In the genomic region with DNA sequence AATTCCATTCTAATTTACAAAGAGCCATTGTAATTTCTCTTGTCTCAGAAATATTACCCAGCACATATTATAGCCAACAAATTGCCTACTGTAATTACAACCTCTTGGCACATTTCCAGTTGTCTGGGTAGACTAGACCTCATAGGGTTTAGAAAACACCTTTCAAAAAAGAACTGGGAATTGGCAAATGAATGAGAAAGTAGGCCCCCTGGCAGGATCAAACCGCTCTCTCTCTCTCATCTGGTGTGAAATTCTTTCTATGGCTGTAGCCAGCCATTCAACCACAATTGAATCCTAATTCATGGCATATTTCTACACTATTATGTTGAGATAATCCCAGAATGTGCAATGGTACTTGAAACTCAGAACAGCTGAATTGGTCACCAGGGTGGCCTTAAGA, we compare ENCODE assay signal across 27 mouse cellular contexts.
DNase-seq lines count a peak whose midpoint lies in the region; ATAC-seq and TF ChIP-seq lines count a peak whose summit lies in the region.
"Had no signal": no experiment of that assay in that cellular context is flagged by ENCODE, and none has a peak within 500 bp of the region (broad histone marks: within the 10 kb centered on the region; RNA-seq: fewer than 3 reads in every experiment).

No protein-coding gene starts in this region.

- no peak for DNase-seq in forebrain, postnatal 0 days
- no peak for DNase-seq in midbrain, embryonic 10.5 days (ENCODE audit: low spot score)
- peak; percentile 88 for DNase-seq in Muller cell, postnatal 12 days (ENCODE audit: inconsistent ontology term)
- peak; percentile 10 for DNase-seq in brain, adult 2 months (ENCODE audit: low read depth, low spot score)
- no peak for DNase-seq in layer of hippocampus, postnatal 14 days (ENCODE audit: low spot score in 2 of 2)
- DNase-seq in heart, adult 18-20 months, result no peak
- DNase-seq: adrenal gland, adult 8-10 months; B cell, adult 2 months; cerebellum, adult 8-10 months; heart, postnatal 36 days; kidney, postnatal 25 days; layer of hippocampus, postnatal 36 days; liver, postnatal 0 days; right cerebral cortex, adult 18-20 months; right cerebral cortex, postnatal 4 days; thymus, postnatal 14 days had no signal

- H3K36me3 ChIP-seq in forebrain, embryonic 12.5 days (replicated peaks), result no peaks in the 10 kb centered on the region
- no peaks in the 10 kb centered on the region for H3K36me3 ChIP-seq in forebrain, postnatal 0 days (ENCODE audit: insufficient read depth)
- no peaks in the 10 kb centered on the region for H3K36me3 ChIP-seq in midbrain, embryonic 13.5 days
- no peaks in the 10 kb centered on the region for H3K36me3 ChIP-seq in midbrain, embryonic 10.5 days
- H3K36me3 ChIP-seq: G1E; heart, embryonic 15.5 days; limb, embryonic 12.5 days had no signal

- no peaks in the 10 kb centered on the region for H3K9me3 ChIP-seq in forebrain, embryonic 12.5 days
- H3K9me3 ChIP-seq in forebrain, postnatal 0 days (ENCODE audit: low read length), result no peaks in the 10 kb centered on the region
- H3K9me3 ChIP-seq in midbrain, embryonic 13.5 days, result no peaks in the 10 kb centered on the region
- no peaks in the 10 kb centered on the region for H3K9me3 ChIP-seq in midbrain, embryonic 10.5 days (replicated peaks)
- H3K9me3 ChIP-seq: heart, embryonic 15.5 days; limb, embryonic 12.5 days had no signal

- peak; percentile 56; the same call in 1 of the 2 replicates for ATAC-seq in forebrain, embryonic 12.5 days (ENCODE audit: low FRiP score)
- ATAC-seq in forebrain, postnatal 0 days, result no peak
- peak; percentile 71 for ATAC-seq in midbrain, embryonic 13.5 days
- ATAC-seq: activated CD4-positive, CD25-positive, alpha-beta regulatory T cell, adult 4 months; liver, postnatal 0 days; lung, postnatal 0 days had no signal

- no peak overlapping the region for H3K27ac ChIP-seq in forebrain, embryonic 12.5 days
- no peak overlapping the region for H3K27ac ChIP-seq in forebrain, postnatal 0 days (ENCODE audit: low read depth, low read length)
- H3K27ac ChIP-seq in midbrain, embryonic 13.5 days, result no peak overlapping the region
- no peak overlapping the region for H3K27ac ChIP-seq in midbrain, embryonic 10.5 days (replicated peaks)
- H3K27ac ChIP-seq: heart, embryonic 15.5 days; layer of hippocampus, adult 2 months; limb, embryonic 12.5 days; macrophage had no signal

- H3K4me2 ChIP-seq in forebrain, embryonic 12.5 days, result no peak overlapping the region
- H3K4me2 ChIP-seq in forebrain, postnatal 0 days (ENCODE audit: low read depth), result no peak overlapping the region
- no peak overlapping the region for H3K4me2 ChIP-seq in midbrain, embryonic 13.5 days (replicated peaks)
- H3K4me2 ChIP-seq: heart, embryonic 15.5 days; limb, embryonic 12.5 days; liver, embryonic 11.5 days had no signal

- H3K4me1 ChIP-seq in forebrain, embryonic 12.5 days, result 0 out of 2 replicates have a peak, but pooled peaks cover 4% of the 10 kb centered on the region
- H3K4me1 ChIP-seq in forebrain, postnatal 0 days (ENCODE audit: insufficient read depth), result no peaks in the 10 kb centered on the region
- H3K4me1 ChIP-seq in midbrain, embryonic 13.5 days (replicated peaks), result peaks cover 8% of the 10 kb centered on the region; the same call in 1 of the 2 replicates
- H3K4me1 ChIP-seq in midbrain, embryonic 10.5 days, result peaks cover 5% of the 10 kb centered on the region; the same call in 1 of the 2 replicates
- H3K4me1 ChIP-seq: heart, embryonic 15.5 days had no signal

- no peak for TF ChIP-seq CTCF in forebrain, postnatal 0 days (IDR thresholded peaks at IDR 0.05; ENCODE audit: low read depth)

- 21% methylated on average over 1 of the region's 1 CpGs for WGBS in forebrain, embryonic 12.5 days
- WGBS in forebrain, postnatal 0 days, result 8% methylated on average over 1 of the region's 1 CpGs
- 18% methylated on average over 1 of the region's 1 CpGs for WGBS in midbrain, embryonic 13.5 days
- 62% methylated on average over 1 of the region's 1 CpGs for WGBS in midbrain, embryonic 10.5 days

- peaks cover 34% of the 10 kb centered on the region for H3K27me3 ChIP-seq in forebrain, embryonic 12.5 days
- no peaks in the 10 kb centered on the region for H3K27me3 ChIP-seq in forebrain, postnatal 0 days (ENCODE audit: insufficient read depth, low read length)
- H3K27me3 ChIP-seq in midbrain, embryonic 13.5 days, result peaks cover 7% of the 10 kb centered on the region; the same call in 1 of the 2 replicates
- no peaks in the 10 kb centered on the region for H3K27me3 ChIP-seq in midbrain, embryonic 10.5 days (ENCODE audit: low read depth, poor library complexity, severe bottlenecking)
- H3K27me3 ChIP-seq: CH12.LX; heart, embryonic 15.5 days; limb, embryonic 12.5 days had no signal

- no peak overlapping the region for H3K9ac ChIP-seq in forebrain, embryonic 12.5 days
- H3K9ac ChIP-seq in forebrain, postnatal 0 days, result no peak overlapping the region
- no peak overlapping the region for H3K9ac ChIP-seq in midbrain, embryonic 13.5 days (replicated peaks)
- H3K9ac ChIP-seq: heart, embryonic 15.5 days; limb, embryonic 12.5 days; liver, postnatal 0 days had no signal

- no peak overlapping the region for H3K4me3 ChIP-seq in forebrain, embryonic 12.5 days (replicated peaks)
- no peak overlapping the region for H3K4me3 ChIP-seq in forebrain, postnatal 0 days (ENCODE audit: low read depth, low read length)
- no peak overlapping the region for H3K4me3 ChIP-seq in midbrain, embryonic 13.5 days (replicated peaks)
- no peak overlapping the region for H3K4me3 ChIP-seq in midbrain, embryonic 10.5 days
- H3K4me3 ChIP-seq: heart, embryonic 15.5 days; layer of hippocampus, adult 2 months; limb, embryonic 12.5 days had no signal

Comparison
In these comparisons a context has a peak if more than half of its experiments do, and no peak if none do; other contexts are left out.
1. DNase-seq: peak in Muller cell, postnatal 12 days (single experiment) and brain, adult 2 months (single experiment); none in forebrain, postnatal 0 days (single experiment), midbrain, embryonic 10.5 days (single experiment), layer of hippocampus, postnatal 14 days (0 of 2) and heart, adult 18-20 months (0 of 2).